Mouse (Mus musculus) thymus, adult 2 months (tissue): ENCODE measurements around the gene Gm17387.
"Not testable (repeated sequence)": the region's sequence is repeated elsewhere in the genome, so short reads cannot be mapped to it uniquely, and the experiment has no call there.

ENCODE experiments used
- CTCF ChIP-seq: fragments of 200-500 bp; IDR thresholded peaks from 2 replicates; pipeline ENCODE4 v1.5.1; 2012; ENCODE audit warnings: mild to moderate bottlenecking, control low read depth, low read length, moderate library complexity, borderline replicate concordance; ENCODE audit not compliant: control insufficient read depth, poor library complexity, insufficient read depth; ENCODE audit errors: extremely low read depth
- POLR2A ChIP-seq: fragments of 200-500 bp; IDR thresholded peaks from 2 replicates; pipeline ENCODE4 v1.6.1; 2012; ENCODE audit warnings: mild to moderate bottlenecking, low read length, control low read depth, moderate library complexity; ENCODE audit not compliant: control insufficient read depth, poor library complexity, insufficient read depth; ENCODE audit errors: extremely low read depth

- not testable (repeated sequence) for TF ChIP-seq POLR2A, CTCF
These were observed 7.7 kb downstream of the Gm17387 start for GRCm38 (mm10) chr7:141036624-141037023.
